Mouse (Mus musculus) T-helper 17 cell (primary cell): ENCODE measurements around the gene Ptprt.
"Not testable (repeated sequence)": the region's sequence is repeated elsewhere in the genome, so short reads cannot be mapped to it uniquely, and the experiment has no call there.

Experiments used
- in situ Hi-C, 2 experiments: fragments of 300-600 bp; cut with MboI, MseI; formaldehyde crosslinking; loops; 1 replicate in 1 of 2; 2 replicates in 1 of 2; pipeline ENCODE4 v1.15.1; 2025; ENCODE audit warnings: high pct_unique_total_duplicates in 2 of 2

Ptprt gene

DNA sequence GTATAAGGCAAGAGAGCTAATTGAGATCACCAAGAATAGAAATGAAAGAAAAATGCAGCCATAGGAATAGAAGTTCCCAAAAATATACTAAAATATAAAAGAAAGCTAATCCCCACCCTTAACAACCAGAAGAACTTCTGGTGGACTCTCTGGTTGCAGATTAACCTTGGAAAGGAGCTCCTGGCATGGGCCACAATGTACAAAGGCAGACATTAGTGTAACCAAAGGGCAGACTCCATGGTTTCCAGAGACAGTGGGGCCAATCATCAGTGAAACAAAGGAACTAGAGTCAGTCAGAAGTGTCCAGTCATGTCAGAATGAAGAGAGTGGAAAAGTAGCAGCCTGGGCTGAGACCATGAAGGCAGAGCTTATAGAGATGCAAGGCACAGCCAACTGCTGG lies 440.4 kb downstream of the Ptprt start:
- in situ Hi-C loops: no loop called here

DNA sequence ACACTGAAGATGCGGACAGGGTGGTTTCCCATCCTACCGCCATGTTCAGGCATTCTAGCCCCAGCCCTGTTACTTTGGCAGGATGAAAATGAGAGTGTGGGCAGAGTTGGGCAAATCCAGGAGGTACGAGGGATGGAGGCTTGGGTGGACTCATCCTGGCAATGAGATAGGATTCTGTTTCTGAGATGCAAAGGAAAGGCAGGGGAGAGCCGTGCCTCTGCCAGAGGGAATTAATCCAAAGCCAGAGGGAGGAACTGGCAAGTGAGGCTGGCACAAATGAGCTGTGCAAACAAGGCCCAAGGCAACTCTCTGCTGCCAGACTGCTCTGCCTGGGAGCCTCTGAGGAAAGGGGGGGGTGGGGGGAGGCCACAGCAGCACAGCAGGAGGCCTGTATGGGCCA lies 441.4 kb downstream of the Ptprt start:
- in situ Hi-C loops: no loop called here

DNA sequence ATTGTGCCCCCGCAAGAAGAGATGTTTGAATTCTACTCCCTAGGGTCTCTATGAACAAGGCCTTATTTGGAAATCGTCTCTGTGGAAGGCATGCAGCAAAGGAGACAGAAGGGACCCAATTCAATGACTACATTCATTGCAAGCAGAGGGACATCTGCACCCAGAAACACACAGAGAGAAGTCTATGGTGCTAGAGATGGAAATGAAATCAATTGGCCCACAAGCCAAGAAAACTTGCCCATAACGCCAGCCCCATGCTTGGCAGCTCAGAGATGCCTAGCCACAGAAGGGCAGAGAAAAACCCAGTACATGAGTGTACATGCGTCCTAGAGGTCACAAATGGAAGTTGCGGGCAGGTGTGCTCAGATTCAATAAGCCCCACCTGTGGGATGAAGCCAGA lies 443.1 kb downstream of the Ptprt start:
- in situ Hi-C loops: no loop called here

DNA sequence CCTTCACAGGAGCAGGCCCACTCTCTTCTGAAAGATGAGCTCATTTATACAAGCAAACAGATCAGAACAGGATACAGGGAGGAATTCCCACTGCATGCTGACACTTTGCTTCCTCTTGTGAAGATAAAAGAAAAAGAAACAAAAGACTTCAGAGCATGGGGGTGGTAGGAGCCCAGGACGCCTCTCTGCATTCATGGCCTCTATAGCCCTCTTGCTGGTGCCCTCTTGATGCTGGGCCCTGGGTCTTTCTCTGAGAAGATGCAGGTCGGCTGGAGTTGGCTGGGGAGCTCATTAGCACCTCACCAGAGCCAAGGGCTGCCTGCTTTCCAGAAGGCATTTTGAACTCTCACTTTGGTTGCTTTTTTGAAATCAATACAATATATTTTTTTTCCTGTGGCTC lies 448.6 kb downstream of the Ptprt start:
- in situ Hi-C loops: no loop called here

GRCm38 (mm10) chr2:162210564-162210963 lies 450.4 kb downstream of the Ptprt start:
- in situ Hi-C loops: no loop called here

GRCm38 (mm10) chr2:162197316-162197715 lies 463.6 kb downstream of the Ptprt start:
- in situ Hi-C loops: no loop called here

DNA sequence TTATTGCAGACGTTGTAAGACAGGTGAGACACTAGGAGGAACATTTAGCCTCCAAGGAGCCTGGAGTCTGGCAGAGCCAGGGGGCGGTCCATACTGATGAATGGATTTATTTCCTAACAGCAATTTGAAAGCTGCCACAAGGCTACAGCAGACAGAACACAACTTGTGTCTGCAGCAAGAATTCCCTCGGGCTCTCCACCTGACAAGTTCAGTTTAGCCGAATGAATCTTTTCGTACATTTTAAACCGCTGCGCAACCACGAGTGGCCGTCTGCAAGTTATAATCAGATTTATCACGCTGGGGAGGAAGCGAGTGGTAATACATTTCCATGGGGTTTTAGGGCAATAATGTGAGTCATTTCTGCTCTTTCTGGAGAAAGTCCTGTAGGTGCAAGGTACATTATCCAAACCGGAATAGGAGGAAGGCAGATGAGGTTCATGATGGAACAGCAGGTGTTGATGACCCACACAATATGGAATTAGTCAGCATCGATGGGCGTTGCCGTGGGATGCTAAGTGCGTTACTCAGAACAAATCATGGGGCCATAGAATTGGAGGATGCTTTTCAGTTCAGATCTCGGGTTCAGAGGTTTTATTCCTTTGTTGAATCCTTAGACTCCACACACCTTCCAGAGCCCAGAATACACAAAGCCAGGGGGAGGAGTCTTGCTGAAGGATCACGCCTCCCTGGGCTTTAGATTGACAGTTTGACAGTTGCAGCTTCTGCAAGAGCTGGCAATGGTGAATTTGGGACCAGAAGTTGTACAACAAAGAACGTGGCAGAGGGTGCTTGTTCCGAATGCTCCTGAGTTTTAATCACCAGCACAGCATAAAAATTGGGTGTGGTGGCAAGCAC lies 478.1 kb downstream of the Ptprt start:
- in situ Hi-C loops: no loop called here

DNA sequence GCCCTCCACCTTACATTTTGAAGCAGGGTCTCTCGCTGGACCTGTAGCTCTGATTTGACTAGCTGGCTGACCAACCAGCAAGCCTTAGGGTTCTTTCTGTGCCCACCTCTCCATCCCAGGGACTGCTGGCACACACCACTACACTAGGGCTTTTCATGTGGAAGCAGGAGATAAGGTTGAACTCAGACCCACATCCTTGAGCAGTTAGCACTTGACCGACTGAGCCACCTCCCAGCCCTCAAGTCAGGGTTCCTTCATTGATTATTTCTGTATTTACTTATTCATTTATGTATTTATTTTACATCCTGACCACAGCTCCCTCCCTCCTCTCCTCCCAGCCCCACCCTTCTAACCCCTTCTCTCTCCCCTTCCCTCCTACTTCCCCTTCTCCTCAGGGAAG lies 479.1 kb downstream of the Ptprt start:
- in situ Hi-C loops: no loop called here

GRCm38 (mm10) chr2:162172529-162172928 lies 488.4 kb downstream of the Ptprt start:
- in situ Hi-C loops: no loop called here

- in situ Hi-C loops: no loop called here
Measured at GRCm38 (mm10) chr2:162141845-162142411, 519.0 kb downstream of the Ptprt start.

DNA sequence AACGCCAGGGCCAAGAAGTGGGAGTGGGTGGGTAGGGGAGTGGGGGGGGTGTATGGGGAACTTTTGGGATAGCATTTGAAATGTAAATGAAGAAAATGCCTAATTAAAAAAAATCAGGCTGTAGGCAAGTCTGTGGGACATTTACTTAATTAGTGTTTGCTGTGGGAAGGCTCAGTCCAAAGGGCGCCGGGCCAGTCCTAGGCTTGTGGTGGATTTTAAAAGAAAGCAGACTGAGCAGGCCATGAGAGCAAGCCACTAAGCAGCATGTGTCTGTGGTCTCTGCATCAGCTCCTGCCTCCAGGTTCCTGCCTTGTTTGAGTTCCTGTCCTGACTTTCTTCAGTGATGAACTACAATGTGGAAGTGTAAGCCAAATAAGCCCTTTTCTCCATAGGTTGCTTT lies 524.8 kb downstream of the Ptprt start:
- in situ Hi-C loops: not testable (repeated sequence)

GRCm38 (mm10) chr2:162131607-162132304 lies 529.2 kb downstream of the Ptprt start:
- in situ Hi-C loops: no loop called here

GRCm38 (mm10) chr2:162129896-162130295 lies 531.1 kb downstream of the Ptprt start:
- in situ Hi-C loops: no loop called here

GRCm38 (mm10) chr2:162118041-162118440 lies 542.9 kb downstream of the Ptprt start:
- in situ Hi-C loops: no loop called here

GRCm38 (mm10) chr2:162082391-162082790 lies 578.6 kb downstream of the Ptprt start:
- in situ Hi-C loops: no loop called here

DNA sequence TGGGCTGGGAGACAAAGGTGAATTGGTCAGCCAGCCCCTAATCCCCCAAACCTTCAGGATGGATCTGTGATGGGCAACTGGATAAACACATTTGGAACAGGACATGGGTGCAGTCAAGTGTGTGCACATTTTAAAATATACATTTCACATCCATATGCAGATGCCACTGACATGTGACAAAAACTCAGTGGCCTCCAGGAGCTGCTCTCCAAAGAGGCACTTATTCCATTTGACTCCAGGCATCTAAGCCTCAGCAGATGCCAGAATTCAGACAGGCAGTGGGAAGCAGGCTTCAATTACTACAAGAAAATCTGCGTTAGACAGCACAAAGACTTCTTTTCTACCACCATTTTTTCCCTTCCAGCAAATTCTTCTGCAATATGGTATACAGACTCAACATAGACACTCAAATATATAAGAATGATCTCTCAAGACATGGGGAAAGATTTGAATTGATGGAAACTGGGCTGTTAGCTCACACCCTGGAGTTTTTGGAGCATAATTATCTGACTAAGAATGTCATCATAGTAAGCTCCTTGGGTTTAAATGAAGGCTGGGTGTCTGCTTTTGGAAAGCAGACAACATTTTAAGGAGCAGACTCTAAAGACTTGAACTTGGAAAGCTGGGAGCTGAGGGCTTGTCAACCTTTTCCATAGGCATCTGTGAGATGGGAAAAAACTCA lies 580.1 kb downstream of the Ptprt start:
- in situ Hi-C loops: no loop called here

DNA sequence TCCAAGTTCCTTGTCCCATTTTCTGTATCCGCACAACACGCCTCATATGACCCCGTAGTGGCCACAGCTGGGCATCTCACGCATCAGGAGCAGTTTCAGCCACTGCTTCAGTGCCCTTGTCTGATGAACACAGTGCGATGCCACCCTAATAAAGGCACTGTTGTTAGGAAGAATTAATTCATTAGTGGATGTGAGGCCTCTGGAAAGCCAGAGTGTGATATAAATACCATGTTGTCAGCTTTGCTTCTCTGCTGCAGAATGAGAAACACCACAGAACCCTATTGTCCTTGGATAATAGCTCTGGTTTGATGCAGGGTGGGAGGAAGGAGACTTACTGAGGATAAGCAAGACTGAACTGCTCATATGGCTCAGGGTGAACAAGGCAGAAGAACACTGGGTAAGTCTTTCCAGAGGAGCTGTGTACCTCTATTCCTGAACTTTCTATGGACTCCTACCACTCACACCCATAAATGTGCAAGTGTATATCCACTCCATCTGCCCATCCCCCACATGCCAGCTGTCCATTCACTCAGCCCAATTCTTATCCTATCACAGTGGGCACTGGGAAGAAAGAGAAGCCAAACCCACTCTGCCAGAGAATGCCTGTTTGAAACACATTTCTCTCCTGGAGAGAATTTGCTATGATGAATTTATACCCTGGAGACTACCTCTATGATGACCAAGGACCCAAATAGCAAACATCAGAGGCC lies 582.2 kb downstream of the Ptprt start:
- in situ Hi-C loops: no loop called here

- in situ Hi-C loops: no loop called here
Measured at GRCm38 (mm10) chr2:162052816-162053215, 608.1 kb downstream of the Ptprt start.

GRCm38 (mm10) chr2:162050198-162050597 lies 610.7 kb downstream of the Ptprt start:
- in situ Hi-C loops: no loop called here

DNA sequence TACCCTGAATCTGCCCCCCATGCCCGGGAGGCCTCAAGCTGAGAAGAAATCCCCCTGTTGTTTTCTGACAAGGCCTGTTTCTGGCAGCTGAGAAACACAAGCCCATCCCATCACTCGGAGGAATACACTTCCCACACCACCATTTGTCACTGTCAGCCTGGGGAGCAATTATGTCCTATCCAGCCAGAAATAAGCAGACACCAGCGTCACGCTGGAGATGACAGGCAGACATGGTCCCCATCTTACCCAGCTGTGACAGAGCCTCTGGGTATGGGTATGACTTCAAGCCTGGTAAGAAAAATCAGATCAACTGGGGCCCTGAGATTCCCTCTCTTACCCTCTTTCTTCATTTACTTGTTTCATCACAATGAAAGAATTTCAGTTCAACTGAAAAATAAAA lies 625.3 kb downstream of the Ptprt start:
- in situ Hi-C loops: no loop called here

GRCm38 (mm10) chr2:162031636-162032035 lies 629.3 kb downstream of the Ptprt start:
- in situ Hi-C loops: no loop called here
